Mouse (Mus musculus) kidney, postnatal 0 days (tissue): ENCODE measurements at regions not wholly inside any gene's neighbourhood (a gene's known extent, or its start where the extent isn't known, plus 50 kb on each side); places are given as distances from the start of the nearest gene placed in this dataset.

ENCODE experiments used
- ATAC-seq: fragments of 200-750 bp; cut with Nextera tagmentation; replicated peaks from 2 replicates; pipeline ENCODE4 v1.8.0; 2017; ENCODE audit warnings: low read depth, moderate number of reproducible peaks, moderate TSS enrichment, moderate library complexity; ENCODE audit not compliant: low FRiP score
- DNase-seq: peaks from one replicate; pipeline ENCODE4 v3.0.0-alpha.2; 2016; ENCODE audit warnings: low spot score
- H3K27ac ChIP-seq: fragments of 300-500 bp; sonication (generic); 2 replicates; pipeline ENCODE4 v1.5.1; 2014; ENCODE audit warnings: mild to moderate bottlenecking
- H3K27me3 ChIP-seq: fragments of 300-500 bp; sonication (generic); 2 replicates; pipeline ENCODE4 v1.6.1; 2014; ENCODE audit warnings: low read length, mixed read lengths; ENCODE audit not compliant: insufficient read depth
- H3K36me3 ChIP-seq: fragments of 300-500 bp; sonication (generic); 2 replicates; pipeline ENCODE4 v1.6.1; 2014; ENCODE audit warnings: low read length, mixed read lengths; ENCODE audit not compliant: insufficient read depth
- H3K4me1 ChIP-seq: fragments of 300-500 bp; sonication (generic); replicated peaks from 2 replicates; pipeline ENCODE4 v1.6.1; 2014; ENCODE audit warnings: antibody characterized with exemption, low read length, mixed read lengths; ENCODE audit not compliant: insufficient read depth
- H3K4me2 ChIP-seq: fragments of 300-500 bp; sonication (generic); 2 replicates; pipeline ENCODE4 v1.6.1; 2014; ENCODE audit warnings: mild to moderate bottlenecking, low read length, moderate library complexity, mixed read lengths
- H3K4me3 ChIP-seq: fragments of 300-500 bp; sonication (generic); replicated peaks from 2 replicates; pipeline ENCODE4 v1.5.1; 2014; ENCODE audit warnings: low read depth, low read length
- H3K9ac ChIP-seq: fragments of 300-500 bp; sonication (generic); 2 replicates; pipeline ENCODE4 v1.6.1; 2014; ENCODE audit warnings: low read depth, low read length
- H3K9me3 ChIP-seq: fragments of 300-500 bp; sonication (generic); replicated peaks from 2 replicates; pipeline ENCODE4 v1.6.1; 2016; ENCODE audit warnings: low read length, inconsistent platforms, mixed read lengths
- CTCF ChIP-seq: IDR thresholded peaks from 2 replicates; pipeline ENCODE4 v1.5.1; 2016; ENCODE audit warnings: antibody characterized with exemption, low read depth, mild to moderate bottlenecking, moderate library complexity
- WGBS: fragments of 180-500 bp; shearing (Covaris S2); extraction: QIAGEN DNeasy Blood & Tissue Kit; methylation state at CpG from one replicate; pipeline ENCODE4 v1.1.7; 2014; 5-methylcytosine and 5-hydroxymethylcytosine counted together

- DNase-seq: no peak
- no peak overlapping the region for H3K4me2 ChIP-seq
- TF ChIP-seq CTCF: no peak
Observed at GRCm38 (mm10) chr13:115631410-115632105, 529.8 kb upstream of the Itga1 start.

GRCm38 (mm10) chr13:115630603-115631002, 528.8 kb upstream of the Itga1 start:
- no peak overlapping the region for H3K27ac ChIP-seq
- no peak for DNase-seq
- no peak for ATAC-seq
- H3K9me3 ChIP-seq: no peaks in the 10 kb centered on the region
- H3K9ac ChIP-seq: no peak overlapping the region
- 64% methylated on average over 2 of the region's 2 CpGs for WGBS
- H3K4me3 ChIP-seq: no peak overlapping the region
- H3K27me3 ChIP-seq: no peaks in the 10 kb centered on the region
- no peak overlapping the region for H3K4me2 ChIP-seq
- no peaks in the 10 kb centered on the region for H3K36me3 ChIP-seq
- TF ChIP-seq CTCF: no peak
- H3K4me1 ChIP-seq: no peaks in the 10 kb centered on the region

More at GRCm38 (mm10) chr13:115631410-115632105, 529.8 kb upstream of the Itga1 start:
- no peak overlapping the region for H3K9ac ChIP-seq
- H3K4me1 ChIP-seq: no peaks in the 10 kb centered on the region
- H3K36me3 ChIP-seq: no peaks in the 10 kb centered on the region
- ATAC-seq: no peak
- no peaks in the 10 kb centered on the region for H3K9me3 ChIP-seq
- H3K27ac ChIP-seq: no peak overlapping the region
- H3K27me3 ChIP-seq: no peaks in the 10 kb centered on the region
- WGBS: 82% methylated on average over 10 of the region's 10 CpGs
- H3K4me3 ChIP-seq: no peak overlapping the region

GRCm38 (mm10) chr13:115613174-115613573, 511.4 kb upstream of the Itga1 start:
- Histone ChIP-seq H3K4me2 (no peak overlapping the region), H3K4me1 (no peaks in the 10 kb centered on the region)
- WGBS: 77% methylated on average over 6 of the region's 6 CpGs

GRCm38 (mm10) chr13:115606441-115606840, 504.7 kb upstream of the Itga1 start:
- H3K36me3 ChIP-seq: no peaks in the 10 kb centered on the region
- ATAC-seq (no peak), DNase-seq (no peak)
- 84% methylated on average over 8 of the region's 8 CpGs for WGBS
- no peaks in the 10 kb centered on the region for H3K9me3 ChIP-seq
- TF ChIP-seq CTCF: no peak
- no peak overlapping the region for H3K27ac ChIP-seq
- no peak overlapping the region for H3K9ac ChIP-seq
- no peaks in the 10 kb centered on the region for H3K27me3 ChIP-seq
- no peak overlapping the region for H3K4me3 ChIP-seq
- no peak overlapping the region for H3K4me2 ChIP-seq
- H3K4me1 ChIP-seq: no peaks in the 10 kb centered on the region

More at GRCm38 (mm10) chr13:115613174-115613573, 511.4 kb upstream of the Itga1 start:
- Histone ChIP-seq H3K27me3 (no peaks in the 10 kb centered on the region), H3K9ac (no peak overlapping the region), H3K27ac (no peak overlapping the region), H3K36me3 (no peaks in the 10 kb centered on the region), H3K4me3 (no peak overlapping the region), H3K9me3 (no peaks in the 10 kb centered on the region)
- DNase-seq (no peak), ATAC-seq (no peak)
- TF ChIP-seq CTCF: no peak

GRCm38 (mm10) chr13:115595126-115595671, 493.4 kb upstream of the Itga1 start:
- Histone ChIP-seq H3K36me3 (no peaks in the 10 kb centered on the region), H3K9me3 (no peaks in the 10 kb centered on the region), H3K27me3 (no peaks in the 10 kb centered on the region), H3K27ac (no peak overlapping the region), H3K4me2 (no peak overlapping the region), H3K9ac (no peak overlapping the region), H3K4me1 (no peaks in the 10 kb centered on the region), H3K4me3 (no peak overlapping the region)
- DNase-seq (no peak), ATAC-seq (no peak)
- WGBS: 67% methylated on average over 5 of the region's 5 CpGs
- no peak for TF ChIP-seq CTCF

GRCm38 (mm10) chr13:115575967-115576366, 474.2 kb upstream of the Itga1 start:
- no peak for ATAC-seq
- Histone ChIP-seq H3K9me3 (no peaks in the 10 kb centered on the region), H3K27ac (no peak overlapping the region), H3K36me3 (no peaks in the 10 kb centered on the region), H3K4me2 (no peak overlapping the region), H3K27me3 (no peaks in the 10 kb centered on the region), H3K4me3 (no peak overlapping the region), H3K4me1 (no peaks in the 10 kb centered on the region), H3K9ac (no peak overlapping the region)
- 80% methylated on average over 3 of the region's 3 CpGs for WGBS
- TF ChIP-seq CTCF: no peak
- no peak for DNase-seq
